ENCODE assay signal across 20 mouse cellular contexts in genomic region chr7:133698021-133698709, GRCm38 (mm10). TPM values are rescaled to one million over a fixed set of nuclear protein-coding genes. Genes with fewer than 3 reads are reported as not detected.
A peak's percentile ranks its signal among the peaks of the same experiment; 100 is the strongest.
DNase-seq lines count a peak whose midpoint lies in the region; ATAC-seq and TF ChIP-seq lines count a peak whose summit lies in the region.
"Had no signal": no experiment of that assay in that cellular context is flagged by ENCODE, and none has a peak within 500 bp of the region (broad histone marks: within the 10 kb centered on the region; RNA-seq: fewer than 3 reads in every experiment).

No protein-coding gene starts in this region.

- no peaks in the 10 kb centered on the region for H3K4me1 ChIP-seq in lung, embryonic 14.5 days (ENCODE audit: insufficient read depth)
- H3K4me1 ChIP-seq: embryonic facial prominence, embryonic 13.5 days; forebrain, embryonic 15.5 days had no signal

- no peaks in the 10 kb centered on the region for H3K27me3 ChIP-seq in lung, embryonic 14.5 days (ENCODE audit: insufficient read depth, low read length)
- H3K27me3 ChIP-seq: CH12.LX; embryonic facial prominence, embryonic 13.5 days; forebrain, embryonic 15.5 days had no signal

- DNase-seq in lung, embryonic 14.5 days, result no peak
- no peak for DNase-seq in lung, adult 18-20 months
- DNase-seq in c-Kit-negative CD71-positive TER-119-positive erythroid progenitor cells, embryonic 14.5 days (ENCODE audit: low read depth, low spot score), result peak; percentile 70
- DNase-seq in left cerebral cortex, postnatal 25 days (ENCODE audit: low spot score in 2 of 2), result no peak
- no peak for DNase-seq in kidney, postnatal 36 days
- DNase-seq in right cerebral cortex, postnatal 14 days, result no peak
- DNase-seq: cerebellum, postnatal 25 days; gastrocnemius, adult 2 months; heart, adult 18-20 months; kidney, adult 11 months; kidney, postnatal 4 days; thymus, postnatal 4 days had no signal

- intact Hi-C loops in left cerebral cortex, postnatal 25 days (cut with DNase I), result no loop called here

- TF ChIP-seq CTCF in lung, embryonic 14.5 days (IDR thresholded peaks at IDR 0.05; ENCODE audit: low read depth), result no peak

- no peak overlapping the region for H3K4me3 ChIP-seq in lung, embryonic 14.5 days (ENCODE audit: low read depth, low read length)
- H3K4me3 ChIP-seq: embryonic facial prominence, embryonic 13.5 days; forebrain, embryonic 15.5 days; gastrocnemius, adult 2 months had no signal

- no peak for ATAC-seq in lung, embryonic 14.5 days (ENCODE audit: insufficient read depth)
- peak; percentile 72 for ATAC-seq in erythroid progenitor cell, adult 5-6 weeks (replicated peaks; ENCODE audit: low FRiP score, poor library complexity, severe bottlenecking)
- peak; percentile 68 for ATAC-seq in megakaryocyte progenitor cell, adult 5-6 weeks (replicated peaks; ENCODE audit: poor library complexity)
- ATAC-seq: forebrain, embryonic 15.5 days had no signal

- 73% methylated on average over 12 of the region's 12 CpGs for WGBS in lung, embryonic 14.5 days

- peak overlapping the region; percentile 13; the same call in 1 of the 2 replicates for H3K4me2 ChIP-seq in lung, embryonic 14.5 days
- H3K4me2 ChIP-seq: embryonic facial prominence, embryonic 13.5 days; forebrain, embryonic 15.5 days had no signal

- H3K27ac ChIP-seq in lung, embryonic 14.5 days (ENCODE audit: low read depth), result 0 out of 2 replicates have a peak overlapping the region, but pooled peaks have one; percentile 16
- H3K27ac ChIP-seq: embryonic facial prominence, embryonic 13.5 days; forebrain, embryonic 15.5 days; gastrocnemius, adult 2 months; macrophage had no signal

- no peak overlapping the region for H3K9ac ChIP-seq in lung, embryonic 14.5 days
- H3K9ac ChIP-seq: embryonic facial prominence, embryonic 13.5 days; forebrain, embryonic 15.5 days had no signal

- H3K9me3 ChIP-seq in lung, embryonic 14.5 days (ENCODE audit: low read depth, low read length), result no peaks in the 10 kb centered on the region
- H3K9me3 ChIP-seq: embryonic facial prominence, embryonic 13.5 days; forebrain, embryonic 15.5 days had no signal

- H3K36me3 ChIP-seq in lung, embryonic 14.5 days (ENCODE audit: insufficient read depth), result peaks cover 14% of the 10 kb centered on the region; the same call in 1 of the 2 replicates
- H3K36me3 ChIP-seq: forebrain, embryonic 15.5 days had no signal

RNA-seq across cellular contexts. Expression of gene Bccip, which starts 11.0 kb away (rescaled TPM):
- 180 and 181 TPM in 2 replicates for polyA plus RNA-seq in lung, embryonic 14.5 days (2014; fragmentation: Nextera tagmentation; extraction: Ambion mirVana)
- total RNA-seq in erythroid progenitor cell, adult 5-6 weeks (2015; ENCODE audit: low replicate concordance), result 36.0 and 87.6 TPM in 2 replicates
- 39.5 and 56.6 TPM in 2 replicates for total RNA-seq in erythroid progenitor cell, adult 5-6 weeks (2017; ENCODE audit: low replicate concordance)
- 106 TPM in 2 replicates for total RNA-seq in megakaryocyte progenitor cell, adult 5-6 weeks (2015)
- 105 and 140 TPM in 2 replicates for total RNA-seq in megakaryocyte progenitor cell, adult 5-6 weeks (2017)
- total RNA-seq in left cerebral cortex, postnatal 25 days (2021), result 10 to 100 TPM; 67.3 to 68.4 TPM

RNA-seq across cellular contexts. Expression of gene Uros, which starts 11.7 kb away (rescaled TPM):
- 27.0 TPM in 2 replicates for polyA plus RNA-seq in lung, embryonic 14.5 days (2014; fragmentation: Nextera tagmentation; extraction: Ambion mirVana)
- 390 and 410 TPM in 2 replicates for total RNA-seq in erythroid progenitor cell, adult 5-6 weeks (2015; ENCODE audit: low replicate concordance)
- total RNA-seq in erythroid progenitor cell, adult 5-6 weeks (2017; ENCODE audit: low replicate concordance), result 315 and 333 TPM in 2 replicates
- 14.3 and 21.7 TPM in 2 replicates for total RNA-seq in megakaryocyte progenitor cell, adult 5-6 weeks (2015)
- 18.3 and 23.3 TPM in 2 replicates for total RNA-seq in megakaryocyte progenitor cell, adult 5-6 weeks (2017)
- 10 to 100 TPM; 21.1 to 22.5 TPM for total RNA-seq in left cerebral cortex, postnatal 25 days (2021)

RNA-seq across cellular contexts. Expression of gene Mmp21, which starts 18.3 kb away (rescaled TPM):
- polyA plus RNA-seq in lung, embryonic 14.5 days (2014; fragmentation: Nextera tagmentation; extraction: Ambion mirVana), result 0.11 and 0.14 TPM in 2 replicates
- not detected in 2 replicates for total RNA-seq in erythroid progenitor cell, adult 5-6 weeks (2015; ENCODE audit: low replicate concordance)
- 1.2 TPM in 1 of 2 replicates, not detected in the other for total RNA-seq in erythroid progenitor cell, adult 5-6 weeks (2017; ENCODE audit: low replicate concordance)
- not detected in 2 replicates for total RNA-seq in megakaryocyte progenitor cell, adult 5-6 weeks (2015)
- 0.03 TPM in 1 of 2 replicates, not detected in the other for total RNA-seq in megakaryocyte progenitor cell, adult 5-6 weeks (2017)
- not detected for total RNA-seq in left cerebral cortex, postnatal 25 days (2021)
- total RNA-seq: CH12.LX; gastrocnemius, adult 2 months; heart, adult 18-20 months had no signal
- polyA plus RNA-seq: embryonic facial prominence, embryonic 13.5 days; forebrain, embryonic 15.5 days; hindbrain, embryonic 11.5 days; limb, embryonic 14.5 days; macrophage had no signal

Comparison
In these comparisons a context has a peak if more than half of its experiments do, and no peak if none do; other contexts are left out.
1. RNA of gene Uros, which starts 11.7 kb away (total RNA-seq): 315 to 410 TPM in erythroid progenitor cell, adult 5-6 weeks; 14.3 to 23.3 TPM in megakaryocyte progenitor cell, adult 5-6 weeks and 21.1 to 22.5 TPM in left cerebral cortex, postnatal 25 days; every median in the first group is over 10 times any median in the second.